In the genomic region with DNA sequence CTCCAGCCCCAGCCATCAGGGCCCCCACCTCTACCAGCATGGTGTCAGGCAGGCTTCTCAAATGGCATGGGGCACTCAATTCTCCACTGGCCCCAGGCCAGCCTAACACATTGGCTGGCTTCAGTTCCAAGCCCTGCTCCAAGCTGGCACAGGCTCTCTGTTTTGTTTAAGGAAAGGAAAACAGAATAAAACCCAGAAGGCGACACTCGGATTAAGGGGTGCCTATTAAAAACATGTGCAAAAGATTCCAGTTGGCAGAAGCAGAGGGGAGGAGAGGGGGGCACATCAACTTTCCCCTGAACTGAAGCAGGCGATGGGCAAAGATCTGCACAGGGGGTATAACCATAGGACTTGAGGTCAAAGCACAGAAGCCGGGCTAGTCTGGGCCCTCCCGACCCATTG, we compare ENCODE assay signal across 10 mouse cellular contexts. TPM values are rescaled to one million over a fixed set of nuclear protein-coding genes. Genes with fewer than 3 reads are reported as not detected.
DNase-seq lines count a peak whose midpoint lies in the region; ATAC-seq lines count a peak whose summit lies in the region.
"Had no signal": no experiment of that assay in that cellular context is flagged by ENCODE, and none has a peak within 500 bp of the region (broad histone marks: within the 10 kb centered on the region; RNA-seq: fewer than 3 reads in every experiment).

No protein-coding gene starts in this region.

- no peaks in the 10 kb centered on the region for H3K9me3 ChIP-seq in limb, embryonic 12.5 days
- H3K9me3 ChIP-seq in limb, embryonic 10.5 days (replicated peaks), result no peaks in the 10 kb centered on the region
- no peaks in the 10 kb centered on the region for H3K9me3 ChIP-seq in embryonic facial prominence, embryonic 14.5 days (ENCODE audit: control insufficient read depth, low read length)

- H3K27ac ChIP-seq in limb, embryonic 12.5 days, result peak overlapping the region; percentile 64; the same call in 1 of the 2 replicates
- no peak overlapping the region for H3K27ac ChIP-seq in limb, embryonic 10.5 days
- 0 out of 2 replicates have a peak overlapping the region, but pooled peaks have one; percentile 2 for H3K27ac ChIP-seq in embryonic facial prominence, embryonic 14.5 days (replicated peaks; ENCODE audit: low read depth, low read length)

- H3K27me3 ChIP-seq in limb, embryonic 12.5 days, result no peaks in the 10 kb centered on the region
- H3K27me3 ChIP-seq in limb, embryonic 10.5 days (ENCODE audit: low read depth, poor library complexity, severe bottlenecking), result no peaks in the 10 kb centered on the region
- H3K27me3 ChIP-seq in embryonic facial prominence, embryonic 14.5 days (replicated peaks; ENCODE audit: control insufficient read depth, insufficient read depth, low read length), result no peaks in the 10 kb centered on the region

- ATAC-seq in limb, embryonic 12.5 days (ENCODE audit: insufficient number of reproducible peaks, insufficient read depth, low FRiP score, low TSS enrichment, low read depth), result no peak
- ATAC-seq in embryonic facial prominence, embryonic 14.5 days (ENCODE audit: low read depth), result peak; percentile 45; the same call in 1 of the 2 replicates

- DNase-seq in adrenal gland, postnatal 25 days, result peak; percentile 38
- DNase-seq in adrenal gland, adult 8-10 months, result no peak
- DNase-seq in limb, embryonic 10.5 days (ENCODE audit: low spot score), result no peak
- peak; percentile 92 for DNase-seq in embryonic facial prominence, embryonic 14.5 days (ENCODE audit: low spot score)
- DNase-seq in lung, postnatal 10 days, result peak; percentile 53
- no peak for DNase-seq in right cerebral cortex, postnatal 36 days (ENCODE audit: low spot score in 2 of 2)
- no peak for DNase-seq in thymus, postnatal 0 days (ENCODE audit: low spot score)

- H3K36me3 ChIP-seq in limb, embryonic 12.5 days, result peaks cover 88% of the 10 kb centered on the region
- H3K36me3 ChIP-seq in limb, embryonic 10.5 days, result peaks cover 95% of the 10 kb centered on the region
- peaks cover 48% of the 10 kb centered on the region for H3K36me3 ChIP-seq in embryonic facial prominence, embryonic 14.5 days (ENCODE audit: control insufficient read depth, insufficient read depth, low read length)

- H3K4me1 ChIP-seq in limb, embryonic 12.5 days (replicated peaks), result peaks cover 39% of the 10 kb centered on the region
- H3K4me1 ChIP-seq in limb, embryonic 10.5 days, result peaks cover 14% of the 10 kb centered on the region
- peaks cover 59% of the 10 kb centered on the region for H3K4me1 ChIP-seq in embryonic facial prominence, embryonic 14.5 days (ENCODE audit: control insufficient read depth, insufficient read depth, low read length)

- no peak overlapping the region for H3K4me3 ChIP-seq in limb, embryonic 12.5 days (replicated peaks)
- H3K4me3 ChIP-seq in limb, embryonic 10.5 days, result no peak overlapping the region
- no peak overlapping the region for H3K4me3 ChIP-seq in embryonic facial prominence, embryonic 14.5 days (ENCODE audit: low read depth, low read length)

- H3K9ac ChIP-seq in limb, embryonic 12.5 days (replicated peaks), result no peak overlapping the region
- no peak overlapping the region for H3K9ac ChIP-seq in embryonic facial prominence, embryonic 14.5 days (ENCODE audit: low read depth, low read length)

- no peak overlapping the region for H3K4me2 ChIP-seq in limb, embryonic 12.5 days
- no peak overlapping the region for H3K4me2 ChIP-seq in embryonic facial prominence, embryonic 14.5 days (ENCODE audit: low read depth, low read length)

- 60% methylated on average over 5 of the region's 5 CpGs for WGBS in limb, embryonic 12.5 days
- WGBS in limb, embryonic 10.5 days, result 86% methylated on average over 5 of the region's 5 CpGs
- WGBS in embryonic facial prominence, embryonic 14.5 days, result 28% methylated on average over 5 of the region's 5 CpGs

RNA-seq across cellular contexts. Expression of gene Aagab, which starts 56.5 kb away (rescaled TPM):
- 26.6 and 33.1 TPM in 2 replicates for total RNA-seq in adrenal gland, postnatal 25 days (2021)
- total RNA-seq in adrenal gland, adult 8-10 months (2022), result 10 to 100 TPM; 32.4 to 41.5 (median 36.8) TPM
- 29.5 and 30.1 TPM in 2 replicates for polyA plus RNA-seq in limb, embryonic 12.5 days (2016; fragmentation: Nextera tagmentation; extraction: Ambion mirVana)
- 36.8 and 45.4 TPM in 2 replicates for polyA plus RNA-seq in limb, embryonic 10.5 days (2016; fragmentation: Nextera tagmentation; extraction: Ambion mirVana)
- 26.2 and 27.4 TPM in 2 replicates for polyA plus RNA-seq in embryonic facial prominence, embryonic 14.5 days (2014; fragmentation: Nextera tagmentation; extraction: Ambion mirVana)
- polyA plus RNA-seq in thymus, postnatal 0 days (2015; fragmentation: Nextera tagmentation; extraction: Ambion mirVana), result 53.7 and 56.4 TPM in 2 replicates

RNA-seq across cellular contexts. Expression of gene Iqch, which starts 56.7 kb away (rescaled TPM):
- total RNA-seq in adrenal gland, postnatal 25 days (2021), result 0.15 TPM in 1 of 2 replicates, not detected in the other
- total RNA-seq in adrenal gland, adult 8-10 months (2022), result under 1 TPM; 0.07 to 0.12 (median 0.10) TPM
- 0.19 and 0.34 TPM in 2 replicates for polyA plus RNA-seq in limb, embryonic 12.5 days (2016; fragmentation: Nextera tagmentation; extraction: Ambion mirVana)
- polyA plus RNA-seq in limb, embryonic 10.5 days (2016; fragmentation: Nextera tagmentation; extraction: Ambion mirVana), result 0.16 and 0.18 TPM in 2 replicates
- polyA plus RNA-seq in embryonic facial prominence, embryonic 14.5 days (2014; fragmentation: Nextera tagmentation; extraction: Ambion mirVana), result 0.22 and 0.25 TPM in 2 replicates
- polyA plus RNA-seq in thymus, postnatal 0 days (2015; fragmentation: Nextera tagmentation; extraction: Ambion mirVana), result 1.4 and 1.9 TPM in 2 replicates
- total RNA-seq: heart, postnatal 14 days had no signal
- polyA plus RNA-seq: small intestine, adult 2 months had no signal

Comparison
In these comparisons a context has a peak if more than half of its experiments do, and no peak if none do; other contexts are left out.
1. DNase-seq: peak in adrenal gland, postnatal 25 days (single experiment), embryonic facial prominence, embryonic 14.5 days (single experiment) and lung, postnatal 10 days (single experiment); none in adrenal gland, adult 8-10 months (single experiment), limb, embryonic 10.5 days (single experiment), right cerebral cortex, postnatal 36 days (0 of 2) and thymus, postnatal 0 days (single experiment).